Mouse (Mus musculus) heart, adult 8-10 months (tissue): ENCODE results near the gene Ulk4. TPM values are rescaled to one million over a fixed set of nuclear protein-coding genes. Genes with fewer than 3 reads are reported as not detected.

Experiments
- DNase-seq: peaks from one replicate; pipeline ENCODE4 v3.0.0; 2022; ENCODE audit warnings: low spot score
- total RNA-seq, 4 experiments: library from RNA; stranded (reverse); gene quantifications; 2 replicates each; pipeline ENCODE4 v1.2.4; 2022

Gene Ulk4
- total RNA-seq, 4 experiments from 2014 or later, result 0.14 to 0.41 (median 0.30) TPM

GRCm38 (mm10) chr9:121107643-121108042 is 169.4 kb downstream of the Ulk4 start:
- DNase-seq, result peak; percentile 48

GRCm38 (mm10) chr9:121107101-121107500 is 169.9 kb downstream of the Ulk4 start:
- DNase-seq, result no peak

GRCm38 (mm10) chr9:121101516-121101915 is 175.5 kb downstream of the Ulk4 start:
- DNase-seq, result no peak

GRCm38 (mm10) chr9:121099453-121099852 is 177.5 kb downstream of the Ulk4 start:
- no peak for DNase-seq

- no peak for DNase-seq
Measured at GRCm38 (mm10) chr9:121093760-121094159, 183.2 kb downstream of the Ulk4 start.

- no peak for DNase-seq
Measured at GRCm38 (mm10) chr9:121092568-121092967, 184.4 kb downstream of the Ulk4 start.

GRCm38 (mm10) chr9:121091016-121091735 is 185.8 kb downstream of the Ulk4 start:
- no peak for DNase-seq

- no peak for DNase-seq
Measured at GRCm38 (mm10) chr9:121087661-121088060, 189.3 kb downstream of the Ulk4 start.

GRCm38 (mm10) chr9:121084191-121084590 is 192.8 kb downstream of the Ulk4 start:
- DNase-seq, result no peak

- DNase-seq, result no peak
Measured at GRCm38 (mm10) chr9:121080834-121081233, 196.2 kb downstream of the Ulk4 start.

GRCm38 (mm10) chr9:121080413-121080812 is 196.6 kb downstream of the Ulk4 start:
- DNase-seq, result no peak

GRCm38 (mm10) chr9:121079388-121080088 is 197.5 kb downstream of the Ulk4 start:
- DNase-seq, result no peak

- no peak for DNase-seq
Measured at GRCm38 (mm10) chr9:121076291-121076690, 200.7 kb downstream of the Ulk4 start.

GRCm38 (mm10) chr9:121075246-121075645 is 201.8 kb downstream of the Ulk4 start:
- DNase-seq, result no peak

- DNase-seq, result no peak
Measured at GRCm38 (mm10) chr9:121074726-121075125, 202.3 kb downstream of the Ulk4 start.

GRCm38 (mm10) chr9:121072127-121072757 is 204.8 kb downstream of the Ulk4 start:
- no peak for DNase-seq

GRCm38 (mm10) chr9:121071461-121072126 is 205.4 kb downstream of the Ulk4 start:
- no peak for DNase-seq

GRCm38 (mm10) chr9:121071050-121071449 is 205.9 kb downstream of the Ulk4 start:
- DNase-seq, result peak; percentile 16

- DNase-seq, result no peak
Measured at GRCm38 (mm10) chr9:121068115-121068514, 208.9 kb downstream of the Ulk4 start.

- no peak for DNase-seq
Measured at GRCm38 (mm10) chr9:121067043-121067442, 210.0 kb downstream of the Ulk4 start.

GRCm38 (mm10) chr9:121065383-121065978 is 211.5 kb downstream of the Ulk4 start:
- no peak for DNase-seq
